Mouse (Mus musculus): ENCODE data around the gene Prkab2.

Gene Prkab2

DNA sequence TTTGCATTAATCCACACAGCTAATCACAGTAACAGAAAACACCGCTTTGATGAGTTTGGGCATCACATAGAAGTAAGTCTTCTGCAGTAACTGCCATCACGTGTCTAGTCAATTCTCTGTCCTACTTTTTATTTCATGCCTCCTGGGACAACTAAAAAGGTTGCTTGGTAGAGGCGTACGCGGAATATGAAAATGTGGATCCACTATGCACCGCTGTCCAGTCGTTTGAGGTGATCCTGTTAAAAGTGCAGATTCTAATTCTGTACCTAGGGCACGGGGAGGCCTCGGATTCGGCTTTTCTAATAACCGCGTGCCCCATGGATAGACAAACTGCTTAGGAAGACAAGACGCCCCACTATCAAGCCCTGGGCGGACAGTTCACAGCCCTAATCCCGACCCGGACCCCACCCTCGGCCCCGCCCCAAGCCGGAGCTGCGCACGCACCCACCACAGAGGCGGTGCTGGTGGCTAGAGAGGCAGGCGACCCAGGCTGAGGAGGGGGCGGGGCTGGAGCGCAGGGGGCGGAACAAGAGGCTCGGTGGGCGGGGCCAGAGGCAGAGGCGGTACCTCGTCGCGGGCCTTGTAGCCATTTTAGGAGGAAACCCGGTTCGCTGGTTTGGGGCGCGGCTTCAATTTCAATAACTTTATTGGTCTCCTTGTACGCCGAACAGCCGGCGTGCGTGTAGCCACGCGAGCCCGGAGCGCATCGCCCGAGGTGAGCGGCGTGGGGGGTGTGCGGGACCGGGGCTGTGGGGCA lies at the start of gene Prkab2:
Prkab2 (plus strand) TSS at position 539 of the 757 bp plus-strand sequence.
- DNase-seq (ENCODE audit: low read depth, low spot score): peak; percentile 91

DNA sequence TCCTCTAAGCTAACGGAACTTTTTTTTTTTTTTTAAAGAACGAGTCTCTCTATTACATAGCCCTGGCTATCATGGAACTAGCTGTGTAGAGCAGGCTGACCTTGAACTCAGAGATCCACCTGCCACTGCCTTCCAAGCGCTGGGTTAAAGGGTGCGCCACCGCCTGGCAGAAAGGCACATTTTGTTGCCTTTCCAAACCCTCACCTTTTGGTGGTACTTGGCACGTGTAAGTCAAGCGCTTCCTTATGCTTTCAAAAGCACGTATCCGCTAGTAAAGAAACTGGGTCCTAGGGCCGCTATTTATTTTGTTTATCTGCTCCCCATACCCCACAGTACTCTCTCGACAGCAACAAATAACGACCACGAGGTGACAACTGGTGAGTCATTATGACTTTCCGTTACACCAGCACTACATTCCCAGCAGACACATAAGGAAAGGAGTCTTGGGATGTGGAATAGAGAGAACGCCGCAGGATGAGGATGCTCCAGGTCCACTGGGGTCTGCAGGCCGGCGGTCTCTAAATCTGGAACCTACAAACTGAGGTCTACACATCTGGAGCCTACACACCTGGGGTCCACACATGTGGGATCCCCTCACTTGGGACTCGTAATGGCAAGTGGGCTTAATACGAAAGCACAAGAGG lies 48.7 kb upstream of the Prkab2 start:
- no peak for DNase-seq (ENCODE audit: low read depth, low spot score)

DNA sequence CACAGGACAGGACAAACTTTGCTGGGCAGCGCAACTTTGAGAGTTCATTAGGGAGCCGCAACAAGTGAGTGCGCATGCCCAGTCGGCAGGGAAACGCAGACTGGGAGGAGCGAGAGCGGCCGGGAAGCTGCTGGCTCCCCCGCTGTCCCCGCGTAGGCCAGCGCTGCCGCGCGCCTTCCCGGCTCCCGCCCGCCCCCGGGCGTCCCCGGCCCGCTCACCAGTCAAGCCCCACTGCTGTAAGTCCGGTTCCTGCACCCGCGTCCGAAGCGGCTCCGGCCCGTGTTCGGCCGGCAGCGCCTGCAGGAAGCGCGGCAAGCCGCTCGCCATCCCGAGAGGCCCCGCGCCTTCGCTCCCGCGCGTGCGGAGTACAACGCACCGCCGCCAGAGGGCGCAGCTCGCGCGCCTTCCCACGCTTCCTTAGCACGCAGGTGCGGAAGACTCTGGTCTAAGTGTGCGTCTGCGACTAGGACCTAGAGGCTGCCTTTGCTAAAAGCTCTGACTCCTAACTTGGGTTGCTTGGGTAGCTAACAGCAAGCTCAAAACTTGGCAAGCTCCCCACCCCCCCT lies 48.1 kb upstream of the Prkab2 start, which contains the start of gene Chd1l:
Chd1l (minus strand) TSS at position 359 of the 566 bp plus-strand sequence.
- DNase-seq (ENCODE audit: low read depth, low spot score): peak; percentile 72

DNA sequence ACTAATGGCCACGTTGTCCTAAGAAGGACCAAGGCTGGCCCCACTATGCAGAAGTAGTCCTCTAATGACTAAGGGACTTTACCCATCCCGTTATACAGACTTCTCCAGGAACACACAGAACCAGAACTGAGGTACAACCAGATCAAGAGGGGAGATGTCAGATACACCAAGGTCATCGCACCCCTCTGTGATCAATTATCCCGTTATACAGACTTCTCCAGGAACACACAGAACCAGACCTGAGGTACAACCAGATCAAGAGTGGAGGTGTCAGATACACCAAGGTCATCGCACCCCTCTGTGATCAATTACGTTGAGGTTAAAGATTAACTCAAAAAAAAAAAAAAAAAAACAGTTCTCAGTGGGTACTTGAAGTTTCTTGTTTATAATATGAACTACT lies 47.0 kb upstream of the Prkab2 start:
- no peak for DNase-seq (ENCODE audit: low read depth, low spot score)

DNA sequence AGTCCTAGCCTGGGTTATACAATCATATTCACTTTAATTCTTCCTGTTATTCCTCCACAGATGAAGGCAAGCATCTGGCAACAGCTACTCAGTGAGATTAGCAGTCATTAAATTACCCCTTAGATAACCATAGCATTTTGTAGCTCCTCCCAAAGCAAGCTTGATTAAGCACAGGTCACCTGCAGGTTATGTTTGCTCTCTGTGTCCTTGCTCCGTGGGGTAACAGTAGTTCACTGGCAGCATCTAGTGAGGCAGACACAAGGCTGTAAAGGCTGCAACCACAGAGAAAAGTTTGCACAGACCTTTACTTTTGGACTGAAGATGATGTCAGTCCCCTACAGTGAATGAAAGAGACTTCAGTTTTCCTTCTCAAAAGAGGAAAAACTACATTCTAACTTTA lies 42.8 kb upstream of the Prkab2 start:
- DNase-seq (ENCODE audit: low read depth, low spot score): no peak

DNA sequence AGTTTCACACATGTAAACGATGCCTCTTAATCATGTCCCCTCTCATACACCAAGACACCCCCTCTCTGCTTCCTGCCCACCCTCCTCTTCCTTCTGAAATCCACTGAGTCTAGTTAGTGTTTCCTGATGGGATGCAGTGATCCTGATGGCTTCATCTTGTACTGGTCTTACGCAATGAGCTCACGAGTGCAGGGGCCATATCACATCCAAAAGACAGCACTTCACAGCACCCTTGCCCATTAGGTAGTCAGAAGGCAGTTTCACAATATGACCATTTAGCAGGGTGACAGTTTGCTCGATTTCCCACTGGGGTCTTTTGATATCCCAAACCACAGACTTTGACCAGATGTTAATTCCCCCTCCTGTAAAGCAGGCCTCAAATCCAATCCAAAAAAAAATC lies 42.1 kb upstream of the Prkab2 start:
- no peak for DNase-seq (ENCODE audit: low read depth, low spot score)

DNA sequence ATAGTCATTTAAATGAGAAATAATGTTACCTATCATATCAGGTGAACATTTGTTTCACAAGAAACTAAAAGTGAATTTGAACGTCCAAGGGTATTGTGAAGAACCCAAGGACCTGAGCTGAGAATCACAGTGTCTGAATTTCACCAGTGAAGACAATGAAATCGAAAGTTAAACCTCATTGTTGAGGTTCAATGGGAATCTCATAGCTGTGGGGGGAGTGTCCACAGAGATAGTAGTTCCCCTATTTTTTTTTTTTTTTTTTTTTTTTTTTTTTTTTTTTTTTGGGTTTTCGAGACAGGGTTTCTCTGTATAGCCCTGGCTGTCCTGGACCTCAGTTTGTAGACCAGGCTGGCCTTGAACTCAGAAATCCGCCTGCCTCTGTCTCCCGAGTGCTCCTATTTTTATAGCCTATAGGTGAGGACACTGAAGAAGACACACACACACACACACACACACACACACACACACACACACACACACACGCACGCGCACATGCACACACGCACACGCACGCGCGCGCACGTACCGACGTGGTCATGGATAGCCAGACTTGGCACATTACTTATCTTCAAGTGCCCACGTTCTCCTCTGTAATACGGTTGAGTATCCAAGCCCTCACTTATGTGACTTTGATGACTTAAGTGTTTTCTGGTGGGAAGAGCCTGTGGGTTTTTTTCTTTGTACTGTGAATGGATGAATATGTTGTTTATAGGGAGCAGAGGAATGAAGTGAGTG lies 40.7 kb upstream of the Prkab2 start:
- no peak for DNase-seq (ENCODE audit: low read depth, low spot score)

DNA sequence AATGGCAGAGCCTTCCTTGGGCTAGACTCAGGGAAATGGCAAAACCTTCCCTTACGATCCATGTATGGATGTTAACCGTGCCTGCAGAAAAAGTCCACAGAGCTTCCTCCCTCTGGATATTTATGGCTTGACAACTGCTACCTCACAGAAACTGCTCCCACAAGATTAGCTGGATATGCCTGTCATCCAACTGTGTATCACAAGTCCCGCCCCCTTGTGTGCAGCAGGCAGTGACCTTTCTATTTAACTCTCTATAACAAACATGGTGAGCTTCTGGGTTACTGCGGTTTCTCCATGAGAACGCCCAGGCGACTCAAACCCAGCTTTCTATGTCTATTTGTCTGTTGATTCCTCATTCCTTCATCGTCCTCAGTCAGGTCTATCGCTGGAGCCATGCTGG lies 40.1 kb upstream of the Prkab2 start:
- DNase-seq (ENCODE audit: low read depth, low spot score): no peak

DNA sequence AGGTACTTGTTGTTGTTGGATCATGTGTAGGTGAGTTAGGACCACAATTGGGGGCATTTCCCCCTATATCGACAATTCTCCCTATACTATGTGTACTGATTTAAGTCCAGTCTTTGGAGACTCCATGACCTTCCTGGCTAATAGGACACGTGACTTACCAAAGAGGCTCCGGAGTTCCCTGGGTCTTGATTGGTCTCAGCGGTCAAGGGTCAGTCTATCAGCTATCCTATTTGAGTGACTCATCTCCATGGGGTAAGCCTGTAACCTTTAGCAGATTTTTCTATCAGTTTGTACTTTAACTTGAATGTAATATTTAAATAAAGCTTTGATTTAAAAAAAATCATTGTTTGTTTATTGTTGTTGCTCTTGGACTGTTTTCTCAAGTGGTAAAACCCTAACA lies 37.3 kb upstream of the Prkab2 start:
- no peak for DNase-seq (ENCODE audit: low read depth, low spot score)

DNA sequence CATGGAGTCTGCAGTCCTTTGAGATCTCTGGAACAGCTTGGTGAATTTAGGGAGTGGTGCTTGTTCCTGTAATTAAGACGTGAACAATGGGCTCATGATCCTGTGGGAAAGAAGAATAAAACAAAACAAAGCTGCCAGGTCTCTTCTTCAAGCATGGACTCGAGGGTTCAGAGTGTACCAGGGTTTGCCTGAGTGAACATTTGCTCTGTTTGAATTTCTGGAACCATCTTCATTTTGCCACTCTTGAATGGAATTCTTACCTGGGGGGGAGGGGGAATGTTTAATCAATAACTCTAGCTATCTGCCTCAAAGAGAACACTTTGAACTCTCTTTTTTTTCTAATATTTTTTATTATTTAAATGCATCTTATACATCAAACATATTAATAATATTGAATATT lies 33.4 kb upstream of the Prkab2 start:
- no peak for DNase-seq (ENCODE audit: low read depth, low spot score)

DNA sequence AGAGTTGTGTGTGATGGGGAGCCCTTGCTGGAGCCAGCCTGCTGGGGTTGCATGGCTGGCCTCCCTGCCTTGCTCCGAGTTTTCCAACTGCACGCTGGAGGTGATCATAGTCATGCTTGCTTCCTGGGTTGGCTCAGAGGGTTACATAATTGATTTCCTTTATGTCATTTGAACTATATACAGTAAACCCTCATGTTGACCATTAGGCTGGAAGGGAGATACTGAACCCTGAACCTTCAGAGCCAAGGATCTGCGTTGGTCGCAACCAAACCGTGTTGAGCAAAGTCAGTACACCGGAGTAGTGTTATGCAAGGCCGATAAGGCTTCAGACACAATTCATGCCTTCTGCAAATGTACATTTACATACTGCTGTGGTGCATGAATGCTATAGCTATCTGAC lies 30.1 kb upstream of the Prkab2 start:
- no peak for DNase-seq (ENCODE audit: low read depth, low spot score)

DNA sequence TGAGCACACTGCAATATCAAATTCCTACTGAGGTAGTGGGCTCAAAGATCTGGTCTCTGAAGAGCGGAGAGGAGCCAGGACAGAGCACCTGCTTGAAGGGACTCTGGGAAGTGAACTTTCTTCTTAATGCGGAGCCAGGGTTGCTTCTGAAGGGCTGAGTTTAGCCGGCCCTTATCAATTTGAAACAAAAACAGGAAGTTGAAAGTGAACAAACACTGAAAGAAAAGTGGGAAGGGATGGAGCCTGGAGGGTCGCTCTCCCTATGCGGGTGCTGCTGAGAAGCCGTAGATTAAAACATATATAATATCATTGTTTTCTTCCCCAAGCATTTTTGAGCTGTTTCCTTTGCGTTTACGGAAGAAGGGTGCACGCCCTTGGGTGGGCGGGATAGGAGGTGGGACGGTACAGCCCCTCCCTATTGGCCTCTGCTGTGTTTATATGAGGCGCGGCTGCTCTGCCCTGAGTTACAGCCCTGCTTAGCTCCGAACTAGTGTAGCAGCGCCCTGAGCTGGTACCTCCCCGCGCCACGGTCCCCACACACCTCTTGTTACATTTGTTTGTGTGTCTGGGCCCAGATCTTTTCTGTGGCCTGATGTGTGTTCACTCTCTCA lies 29.5 kb upstream of the Prkab2 start, which contains the start of gene Fmo5:
Fmo5 (plus strand) TSS at position 414 of the 611 bp plus-strand sequence.
- no peak for DNase-seq (ENCODE audit: low read depth, low spot score)

DNA sequence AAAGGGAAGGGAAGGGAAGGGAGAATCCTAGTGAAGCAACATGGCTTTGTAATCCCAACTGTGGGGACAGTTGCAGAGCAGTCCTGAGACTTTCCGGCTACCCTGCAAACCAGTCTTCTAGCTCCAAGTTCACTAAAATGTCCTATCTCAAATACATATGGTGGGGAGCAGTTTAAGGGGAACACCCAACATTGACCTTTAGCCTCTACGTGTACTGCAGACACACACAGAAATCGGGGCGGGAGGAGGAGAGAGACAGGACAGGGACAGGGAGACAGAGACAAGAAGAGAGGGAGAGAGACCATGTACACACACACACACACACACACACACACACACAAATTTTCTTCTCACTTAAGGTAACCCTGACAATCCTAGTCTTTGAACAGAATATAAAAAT lies 28.1 kb upstream of the Prkab2 start:
- DNase-seq (ENCODE audit: low read depth, low spot score): no peak

DNA sequence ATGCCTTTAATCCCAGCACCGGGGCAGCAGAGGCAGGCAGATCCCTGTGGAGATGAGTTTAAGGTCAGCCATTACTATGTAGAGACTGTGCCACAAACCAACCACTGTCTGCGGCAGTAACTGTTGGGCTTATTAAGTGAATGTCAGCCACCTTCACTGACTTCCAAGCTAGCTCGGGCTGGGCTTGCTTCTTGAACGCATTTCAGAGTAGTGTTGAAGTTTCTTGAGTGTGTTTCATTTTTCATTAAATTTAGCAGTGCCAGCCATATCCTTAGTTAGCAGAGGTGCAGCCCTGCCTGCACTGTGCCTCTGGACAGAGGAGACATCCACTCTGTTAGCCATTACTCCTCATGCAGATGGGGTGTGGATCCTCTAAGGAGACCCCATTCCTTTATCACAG lies 27.2 kb upstream of the Prkab2 start:
- DNase-seq (ENCODE audit: low read depth, low spot score): no peak

DNA sequence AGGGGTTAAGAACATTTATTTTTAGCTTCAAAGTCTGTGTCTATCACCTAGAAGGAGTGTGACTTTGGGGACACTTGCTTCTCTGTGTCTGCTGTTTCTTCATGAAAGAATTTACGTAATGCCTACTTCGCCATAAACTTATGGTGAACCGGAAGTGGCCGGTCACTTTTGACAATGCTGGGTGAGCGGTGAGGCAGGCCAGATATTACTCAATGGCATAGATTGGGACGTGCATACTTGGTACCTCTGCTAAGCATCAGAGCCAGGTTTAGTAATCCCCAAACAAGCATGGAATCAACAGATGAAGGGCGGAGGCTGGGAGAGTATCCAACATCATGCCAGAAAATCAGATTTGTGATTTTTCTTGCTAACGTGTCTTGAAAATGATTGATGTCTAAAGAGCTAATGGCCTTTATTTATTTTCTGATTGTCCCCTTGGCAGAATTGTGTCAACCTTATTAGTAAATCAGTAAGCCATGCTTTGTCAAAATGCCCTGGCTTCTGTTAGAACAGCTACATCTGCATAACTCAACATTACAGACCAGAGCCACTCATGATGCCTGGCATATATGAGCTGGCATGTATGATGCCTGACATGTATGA lies 26.6 kb upstream of the Prkab2 start:
- DNase-seq (ENCODE audit: low read depth, low spot score): no peak

DNA sequence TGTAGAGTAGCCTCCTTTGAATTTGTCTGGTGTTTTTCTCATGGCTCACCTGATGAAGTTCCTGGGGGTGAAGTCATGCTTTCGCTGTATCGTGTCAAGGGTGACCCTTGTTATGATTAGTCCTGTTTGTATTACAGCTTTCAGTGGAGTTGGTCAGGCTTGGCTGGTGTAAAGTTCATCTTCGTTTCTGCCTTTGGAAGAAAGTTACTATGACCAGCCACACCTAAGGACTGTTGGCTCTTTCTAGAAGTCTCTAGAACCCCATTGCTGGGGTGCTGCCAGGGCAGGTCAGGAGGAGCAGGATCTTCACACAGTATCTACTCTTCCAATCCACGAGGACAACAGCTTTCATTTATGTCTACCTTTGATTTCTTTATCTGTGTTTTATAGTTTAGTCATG lies 24.5 kb upstream of the Prkab2 start:
- DNase-seq (ENCODE audit: low read depth, low spot score): no peak

DNA sequence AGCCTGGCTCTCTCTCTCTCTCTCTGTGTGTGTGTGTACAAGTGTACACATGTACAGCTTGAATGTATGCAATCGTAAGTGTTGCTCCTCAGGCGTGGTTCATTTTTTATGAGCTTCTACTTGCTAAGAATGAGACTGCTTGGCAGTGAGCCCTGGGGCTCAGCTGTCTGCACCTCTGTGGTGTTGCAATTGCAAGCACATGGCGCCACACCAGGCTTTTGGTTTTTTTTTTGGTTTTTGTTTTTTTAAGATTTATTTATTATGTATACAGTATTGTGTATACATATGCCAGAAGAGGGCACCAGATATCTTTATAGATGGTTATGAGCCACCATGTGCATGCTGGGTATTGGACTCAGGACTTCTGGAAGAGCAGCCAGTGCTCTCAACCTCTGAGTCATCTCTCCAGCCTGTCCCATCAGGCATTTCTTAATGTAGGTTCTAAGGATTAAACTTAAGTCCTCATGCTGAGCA lies 23.7 kb upstream of the Prkab2 start:
- DNase-seq (ENCODE audit: low read depth, low spot score): no peak

DNA sequence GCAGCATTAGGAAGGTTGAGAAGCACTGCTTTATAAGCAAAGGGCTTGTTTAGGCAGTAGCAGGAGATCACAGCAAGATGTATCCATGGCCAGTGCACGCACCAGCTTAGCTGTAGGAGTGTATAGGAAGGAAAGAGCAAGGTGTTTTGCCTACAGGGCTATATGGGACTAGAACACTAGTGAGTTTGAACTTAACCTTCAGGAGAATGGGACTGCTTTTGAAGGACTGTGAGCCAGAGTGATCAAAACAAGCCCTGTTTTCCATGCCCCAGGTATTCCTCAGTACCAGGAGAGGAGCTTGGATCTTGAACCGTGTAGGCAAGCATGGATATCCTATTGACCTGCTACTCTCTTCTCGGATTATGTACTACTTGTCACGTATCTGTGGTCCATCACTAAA lies 16.6 kb upstream of the Prkab2 start:
- no peak for DNase-seq (ENCODE audit: low read depth, low spot score)

DNA sequence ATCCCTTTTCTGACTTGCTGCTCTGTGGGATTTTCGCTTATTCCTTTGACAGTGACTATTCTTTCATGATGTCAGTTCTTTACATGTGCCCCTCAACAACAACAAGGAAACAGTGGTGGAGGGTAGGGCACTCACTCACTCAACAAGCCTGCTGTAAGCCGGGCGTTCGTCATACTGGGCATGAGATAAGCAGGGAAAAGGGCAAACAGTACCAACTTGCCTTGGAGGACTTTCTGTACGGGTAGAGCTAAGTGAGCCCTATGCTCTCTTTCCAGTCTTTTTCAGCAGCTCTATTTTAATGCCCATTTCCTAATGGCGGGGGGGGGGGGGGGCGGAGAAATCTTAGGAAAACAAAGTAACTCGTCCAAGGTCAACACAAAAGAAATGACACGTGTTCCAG lies 16.0 kb upstream of the Prkab2 start:
- no peak for DNase-seq (ENCODE audit: low read depth, low spot score)

DNA sequence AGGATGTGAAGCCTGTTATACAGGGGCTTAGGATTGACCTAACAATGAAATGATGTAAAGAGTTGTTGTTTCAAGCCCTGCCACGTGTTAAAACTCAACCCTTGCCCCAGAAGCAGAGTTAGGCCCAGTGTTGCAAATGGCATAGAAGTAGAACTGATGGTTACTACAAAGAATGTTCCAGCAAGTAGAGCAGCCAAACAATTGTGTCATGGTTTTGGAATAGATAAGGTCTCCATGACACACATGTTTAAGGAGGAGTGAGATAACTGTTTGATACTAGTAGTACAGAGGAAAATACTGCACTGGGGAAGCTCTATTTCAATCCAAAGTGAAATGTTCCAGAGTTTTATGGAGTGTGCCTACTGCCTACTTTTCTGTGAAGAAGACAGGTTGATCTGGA lies 9.5 kb upstream of the Prkab2 start:
- DNase-seq (ENCODE audit: low read depth, low spot score): no peak

DNA sequence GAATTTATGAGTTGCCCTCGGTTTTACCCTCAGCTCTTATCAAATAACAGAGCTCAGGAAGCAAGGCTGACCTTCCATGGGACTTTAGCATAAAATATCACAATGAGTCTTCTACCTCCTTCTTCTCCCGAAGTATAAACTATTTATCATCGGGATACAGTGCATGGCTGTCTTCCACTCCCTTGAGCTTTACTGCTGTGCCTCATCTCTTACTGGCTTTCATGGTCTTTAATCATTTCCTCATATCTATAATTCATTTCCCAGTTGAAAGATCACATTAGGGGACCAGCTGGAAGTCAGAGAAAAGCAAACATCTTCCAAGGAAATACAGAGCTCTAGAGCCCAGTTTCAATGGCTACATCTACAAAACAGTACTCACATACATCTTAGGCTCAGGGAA lies 9.0 kb upstream of the Prkab2 start:
- no peak for DNase-seq (ENCODE audit: low read depth, low spot score)

Measured in brain, embryonic 18.5 days (tissue).